Mouse (Mus musculus) midbrain, postnatal 0 days (tissue): ENCODE results near the gene Foxn3. TPM values are rescaled to one million over a fixed set of nuclear protein-coding genes. Genes with fewer than 3 reads are reported as not detected.
"Not testable (repeated sequence)": the region's sequence is repeated elsewhere in the genome, so short reads cannot be mapped to it uniquely, and the experiment has no call there.

ENCODE experiments used
- ATAC-seq: fragments of 200-750 bp; cut with Nextera tagmentation; 2 replicates; pipeline ENCODE4 v1.8.0; 2017; ENCODE audit warnings: moderate number of reproducible peaks, mild to moderate bottlenecking, moderate TSS enrichment, moderate library complexity; ENCODE audit not compliant: low FRiP score
- DNase-seq: peaks from one replicate; pipeline ENCODE4 v3.0.0-alpha.2; 2015; ENCODE audit warnings: low spot score
- H3K27ac ChIP-seq: fragments of 300-500 bp; sonication (generic); 2 replicates; pipeline ENCODE4 v1.5.1; 2014; ENCODE audit warnings: low read depth, mild to moderate bottlenecking, low read length, mixed read lengths
- H3K27me3 ChIP-seq: fragments of 300-500 bp; sonication (generic); 2 replicates; pipeline ENCODE4 v1.6.1; 2014; ENCODE audit warnings: low read length, control low read depth, mixed read lengths; ENCODE audit not compliant: insufficient read depth
- H3K36me3 ChIP-seq: fragments of 300-500 bp; sonication (generic); 2 replicates; pipeline ENCODE4 v1.6.1; 2014; ENCODE audit warnings: low read length, control low read depth, mixed read lengths; ENCODE audit not compliant: insufficient read depth
- H3K4me1 ChIP-seq: fragments of 300-500 bp; sonication (generic); 2 replicates; pipeline ENCODE4 v1.6.1; 2014; ENCODE audit warnings: mild to moderate bottlenecking, control low read depth, antibody characterized with exemption, low read length, mixed read lengths; ENCODE audit not compliant: insufficient read depth
- H3K4me2 ChIP-seq: fragments of 300-500 bp; sonication (generic); 2 replicates; pipeline ENCODE4 v1.6.1; 2014; ENCODE audit warnings: low read depth, mild to moderate bottlenecking, low read length, mixed read lengths; ENCODE audit not compliant: poor library complexity, severe bottlenecking
- H3K4me3 ChIP-seq: fragments of 300-500 bp; sonication (generic); 2 replicates; pipeline ENCODE4 v1.5.1; 2014; ENCODE audit warnings: low read depth, mild to moderate bottlenecking, low read length, moderate library complexity
- H3K9ac ChIP-seq: fragments of 300-500 bp; sonication (generic); replicated peaks from 2 replicates; pipeline ENCODE4 v1.6.1; 2014; ENCODE audit warnings: mild to moderate bottlenecking, low read length, moderate library complexity, mixed read lengths; ENCODE audit not compliant: poor library complexity, severe bottlenecking
- H3K9me3 ChIP-seq: fragments of 300-500 bp; sonication (generic); 2 replicates; pipeline ENCODE4 v1.6.1; 2016; ENCODE audit warnings: low read length, control low read depth
- CTCF ChIP-seq: IDR thresholded peaks from 2 replicates; pipeline ENCODE4 v1.5.1; 2016; ENCODE audit warnings: antibody characterized with exemption, mild to moderate bottlenecking
- WGBS: fragments of 180-500 bp; shearing (Covaris S2); extraction: QIAGEN DNeasy Blood & Tissue Kit; methylation state at CpG from one replicate; pipeline ENCODE4 v1.1.7; 2014; 5-methylcytosine and 5-hydroxymethylcytosine counted together
- polyA plus RNA-seq: library from polyadenylated mRNA; unstranded; fragments of >200 nt; fragmentation: Nextera tagmentation; extraction: Ambion mirVana; gene quantifications from 2 replicates; pipeline ENCODE4 v1.2.1, GENCODE M21; 2015
- total RNA-seq: library from RNA; depleted of rRNA; stranded (reverse); fragments of >200 nt; gene quantifications from 2 replicates; pipeline ENCODE4 v1.2.3, GENCODE M21; 2014

The Foxn3 gene
- total and polyA plus RNA-seq, 2 experiments from 2014 or later = 38.9 to 72.7 TPM

- 85% methylated on average over 15 of the region's 15 CpGs for WGBS
- Histone ChIP-seq H3K4me3 (no peak overlapping the region), H3K27me3 (no peaks in the 10 kb centered on the region), H3K9ac (no peak overlapping the region), H3K4me2 (no peak overlapping the region), H3K36me3 (no peaks in the 10 kb centered on the region), H3K27ac (no peak overlapping the region), H3K4me1 (no peaks in the 10 kb centered on the region), H3K9me3 (no peaks in the 10 kb centered on the region)
- no peak for ATAC-seq
- no peak for TF ChIP-seq CTCF
- DNase-seq = no peak
Observed at GRCm38 (mm10) chr12:99207014-99207612, 356.3 kb downstream of the Foxn3 start.

- Histone ChIP-seq H3K9ac (no peak overlapping the region), H3K36me3 (no peaks in the 10 kb centered on the region), H3K27me3 (no peaks in the 10 kb centered on the region), H3K27ac (no peak overlapping the region), H3K4me2 (no peak overlapping the region), H3K4me1 (no peaks in the 10 kb centered on the region), H3K4me3 (no peak overlapping the region), H3K9me3 (no peaks in the 10 kb centered on the region)
- 95% methylated on average over 8 of the region's 8 CpGs for WGBS
- no peak for ATAC-seq
- no peak for DNase-seq
- TF ChIP-seq CTCF = no peak
Observed at GRCm38 (mm10) chr12:99205734-99206133, 357.6 kb downstream of the Foxn3 start.

GRCm38 (mm10) chr12:99199124-99199483, 364.3 kb downstream of the Foxn3 start:
- no peak for DNase-seq
- Histone ChIP-seq H3K4me1 (no peaks in the 10 kb centered on the region), H3K36me3 (no peaks in the 10 kb centered on the region), H3K9ac (no peak overlapping the region), H3K4me2 (no peak overlapping the region), H3K27ac (no peak overlapping the region), H3K27me3 (no peaks in the 10 kb centered on the region), H3K9me3 (no peaks in the 10 kb centered on the region), H3K4me3 (no peak overlapping the region)
- peak; percentile 38 for TF ChIP-seq CTCF
- no peak for ATAC-seq
- 60% methylated on average over 5 of the region's 5 CpGs for WGBS

- Histone ChIP-seq H3K4me2 (no peak overlapping the region), H3K9ac (no peak overlapping the region), H3K27ac (no peak overlapping the region), H3K27me3 (no peaks in the 10 kb centered on the region), H3K36me3 (no peaks in the 10 kb centered on the region), H3K4me3 (no peak overlapping the region), H3K4me1 (no peaks in the 10 kb centered on the region), H3K9me3 (no peaks in the 10 kb centered on the region)
- DNase-seq (no peak), ATAC-seq (0 out of 2 replicates have a peak, but pooled peaks have one; percentile 23)
- WGBS = 85% methylated on average over 12 of the region's 12 CpGs
- TF ChIP-seq CTCF = no peak
Observed at GRCm38 (mm10) chr12:99198428-99199123, 364.8 kb downstream of the Foxn3 start.

DNA sequence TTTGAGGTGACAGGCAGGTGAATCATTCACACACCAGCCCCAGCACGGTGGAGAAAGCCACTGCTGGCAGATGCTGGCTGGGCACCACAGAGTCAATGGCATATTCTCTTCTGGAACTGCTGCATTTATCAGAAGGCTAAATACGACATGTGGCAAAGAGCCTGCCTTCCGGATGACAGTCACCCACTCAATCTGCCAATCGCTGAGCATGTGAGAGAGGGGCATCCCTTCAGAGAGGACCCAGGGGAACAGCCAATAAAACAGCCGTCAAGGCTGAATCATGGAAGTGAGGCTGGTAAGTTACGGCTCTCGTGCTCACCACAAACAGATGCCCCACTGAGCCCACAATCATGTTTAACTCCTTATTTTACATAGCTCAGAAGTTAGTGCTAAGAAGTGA, 366.4 kb downstream of the Foxn3 start:
- no peak overlapping the region for H3K4me3 ChIP-seq
- H3K9me3 ChIP-seq = no peaks in the 10 kb centered on the region
- DNase-seq = no peak
- no peak overlapping the region for H3K27ac ChIP-seq
- TF ChIP-seq CTCF = no peak
- no peak overlapping the region for H3K4me2 ChIP-seq
- WGBS = 72% methylated on average over 7 of the region's 7 CpGs
- H3K27me3 ChIP-seq = no peaks in the 10 kb centered on the region
- H3K9ac ChIP-seq = no peak overlapping the region
- no peaks in the 10 kb centered on the region for H3K4me1 ChIP-seq
- H3K36me3 ChIP-seq = no peaks in the 10 kb centered on the region
- ATAC-seq = no peak

DNA sequence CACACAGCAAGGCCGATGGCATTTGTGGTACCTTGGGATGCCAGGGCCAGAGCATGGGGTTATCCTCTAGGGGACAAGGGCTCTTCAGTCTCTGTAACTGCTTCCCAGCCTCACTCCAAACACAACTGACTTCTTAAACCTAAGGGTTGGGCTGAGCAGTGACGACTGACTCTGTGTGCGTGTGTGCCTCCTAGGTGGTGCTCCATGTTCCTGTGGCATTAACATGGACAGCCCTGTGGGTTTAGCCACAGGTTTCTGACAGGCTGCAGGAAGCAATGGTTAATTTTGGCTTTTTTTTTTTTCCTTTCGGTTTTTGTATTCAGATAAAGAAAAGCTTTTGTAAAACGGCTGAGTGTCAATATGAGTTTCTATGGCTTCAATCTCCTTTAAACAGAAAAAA, 367.7 kb downstream of the Foxn3 start:
- WGBS = 59% methylated on average over 5 of the region's 5 CpGs
- Histone ChIP-seq H3K9me3 (no peaks in the 10 kb centered on the region), H3K36me3 (no peaks in the 10 kb centered on the region), H3K27ac (no peak overlapping the region), H3K4me3 (no peak overlapping the region), H3K9ac (no peak overlapping the region), H3K27me3 (no peaks in the 10 kb centered on the region), H3K4me2 (no peak overlapping the region), H3K4me1 (no peaks in the 10 kb centered on the region)
- DNase-seq (no peak), ATAC-seq (no peak)
- no peak for TF ChIP-seq CTCF

DNA sequence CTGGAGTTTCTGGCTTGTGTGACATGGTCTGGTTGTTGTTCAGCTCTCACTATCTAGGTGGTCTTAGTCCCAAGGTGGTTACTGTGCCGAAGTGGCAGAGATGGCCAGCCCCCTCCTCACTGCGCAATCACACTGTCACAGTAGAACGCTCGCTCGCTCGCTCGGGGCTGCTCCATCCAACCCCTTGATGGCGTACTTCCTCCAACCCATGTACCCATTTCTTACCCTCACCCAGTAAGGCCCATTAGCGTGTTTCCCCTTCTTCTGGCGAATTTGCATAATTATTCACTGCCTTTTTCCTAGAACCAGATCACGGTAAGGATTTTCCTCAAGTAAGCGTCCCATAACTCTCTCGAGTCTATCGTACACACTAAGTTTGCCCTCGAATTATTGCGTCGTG, 369.3 kb downstream of the Foxn3 start:
- H3K9ac ChIP-seq, H3K4me2 ChIP-seq, H3K4me3 ChIP-seq, DNase-seq, H3K36me3 ChIP-seq, ATAC-seq, H3K27me3 ChIP-seq, H3K27ac ChIP-seq, H3K9me3 ChIP-seq, H3K4me1 ChIP-seq: not testable (repeated sequence)
- 93% methylated on average over 17 of the region's 17 CpGs for WGBS
